Mouse (Mus musculus) embryonic facial prominence, embryonic 15.5 days (tissue): ENCODE data around the gene Hdac10. TPM values are rescaled to one million over a fixed set of nuclear protein-coding genes. Genes with fewer than 3 reads are reported as not detected.
A peak's percentile ranks its signal among the peaks of the same experiment; 100 is the strongest.

ENCODE experiments used
- ATAC-seq: fragments of 200-750 bp; cut with Nextera tagmentation; 2 replicates; pipeline ENCODE4 v1.8.0; 2017; ENCODE audit warnings: low read depth, moderate TSS enrichment; ENCODE audit not compliant: insufficient number of reproducible peaks, low FRiP score, low TSS enrichment
- H3K27ac ChIP-seq: fragments of 300-500 bp; sonication (generic); replicated peaks from 2 replicates; pipeline ENCODE4 v1.5.1; 2015; ENCODE audit warnings: mild to moderate bottlenecking, inconsistent platforms
- H3K27me3 ChIP-seq: fragments of 300-500 bp; sonication (generic); 2 replicates; pipeline ENCODE4 v1.6.1; 2015; ENCODE audit warnings: inconsistent platforms
- H3K36me3 ChIP-seq: fragments of 300-500 bp; sonication (generic); 2 replicates; pipeline ENCODE4 v1.6.1; 2015; ENCODE audit warnings: mild to moderate bottlenecking, inconsistent platforms
- H3K4me1 ChIP-seq: fragments of 300-500 bp; sonication (generic); 2 replicates; pipeline ENCODE4 v1.6.1; 2015; ENCODE audit warnings: inconsistent platforms
- H3K4me2 ChIP-seq: fragments of 300-500 bp; sonication (generic); replicated peaks from 2 replicates; pipeline ENCODE4 v1.6.1; 2015; ENCODE audit warnings: mild to moderate bottlenecking, inconsistent platforms
- H3K4me3 ChIP-seq: fragments of 300-500 bp; sonication (generic); replicated peaks from 2 replicates; pipeline ENCODE4 v1.5.1; 2015; ENCODE audit warnings: mild to moderate bottlenecking, inconsistent platforms
- H3K9ac ChIP-seq: fragments of 300-500 bp; sonication (generic); 2 replicates; pipeline ENCODE4 v1.6.1; 2015; ENCODE audit warnings: inconsistent platforms
- H3K9me3 ChIP-seq: fragments of 300-500 bp; sonication (generic); replicated peaks from 2 replicates; pipeline ENCODE4 v1.6.1; 2016; ENCODE audit warnings: inconsistent platforms
- WGBS: fragments of 180-500 bp; shearing (Covaris S2); methylation state at CpG from one replicate; pipeline ENCODE4 v1.1.7; 2015; 5-methylcytosine and 5-hydroxymethylcytosine counted together
- polyA plus RNA-seq: library from polyadenylated mRNA; unstranded; fragments of >200 nt; fragmentation: Nextera tagmentation; extraction: Ambion mirVana; gene quantifications from 2 replicates; pipeline ENCODE4 v1.2.1, GENCODE M21; 2015

The Hdac10 gene
- polyA plus RNA-seq, 1 experiment from 2014 or later = 25.7 TPM

DNA sequence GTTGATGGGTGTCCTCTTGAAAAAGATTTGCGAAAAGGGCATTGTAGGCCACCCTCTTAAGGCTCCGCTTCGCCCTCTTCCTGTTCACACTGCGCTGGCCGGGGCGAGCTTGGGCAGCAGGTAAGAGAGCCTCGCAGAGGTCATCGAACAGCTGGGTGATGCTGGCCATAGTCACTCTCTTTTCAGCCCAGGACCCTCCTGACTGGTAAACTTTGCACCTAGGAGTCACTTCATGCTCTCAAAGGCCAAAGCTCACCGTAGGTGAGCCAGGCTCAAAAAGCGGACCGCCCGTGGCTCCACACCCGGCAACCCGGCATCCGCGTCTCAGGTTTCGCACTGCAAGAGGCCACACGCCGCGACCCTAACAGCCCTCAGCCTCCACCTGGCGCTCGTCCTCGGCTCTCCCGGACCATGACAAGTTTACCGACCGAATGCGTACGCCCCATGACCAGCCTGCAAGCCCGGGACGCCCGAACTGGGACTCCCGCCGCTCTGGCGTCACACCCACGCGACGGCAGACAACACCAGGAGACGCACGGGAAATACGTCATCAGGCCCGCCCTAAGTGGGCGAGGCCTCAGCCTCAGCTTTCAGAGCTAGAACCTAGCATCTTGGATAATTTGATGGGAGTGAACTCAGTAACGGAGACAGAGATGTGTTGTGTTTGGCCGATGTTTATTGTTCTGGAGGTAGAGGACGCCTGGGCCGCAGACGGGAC, 5.7 kb downstream of the Hdac10 start, which contains the start of gene Tubgcp6:
Tubgcp6 (minus strand) TSS at position 464 of the 718 bp plus-strand sequence.
- peak; percentile 81 for ATAC-seq
- under 1% methylated on average over 47 of the region's 47 CpGs for WGBS
- no peaks in the 10 kb centered on the region for H3K9me3 ChIP-seq
- H3K27ac ChIP-seq = peak within 1 kb of the TSS; percentile 87
- H3K4me3 ChIP-seq = peak within 1 kb of the TSS; percentile 96
- H3K27me3 ChIP-seq = no peaks in the 10 kb centered on the region
- H3K36me3 ChIP-seq = peaks cover 36% of the 10 kb centered on the region
- peak within 1 kb of the TSS; percentile 91 for H3K4me2 ChIP-seq
- peaks cover 46% of the 10 kb centered on the region for H3K4me1 ChIP-seq
- peak within 1 kb of the TSS; percentile 87 for H3K9ac ChIP-seq

DNA sequence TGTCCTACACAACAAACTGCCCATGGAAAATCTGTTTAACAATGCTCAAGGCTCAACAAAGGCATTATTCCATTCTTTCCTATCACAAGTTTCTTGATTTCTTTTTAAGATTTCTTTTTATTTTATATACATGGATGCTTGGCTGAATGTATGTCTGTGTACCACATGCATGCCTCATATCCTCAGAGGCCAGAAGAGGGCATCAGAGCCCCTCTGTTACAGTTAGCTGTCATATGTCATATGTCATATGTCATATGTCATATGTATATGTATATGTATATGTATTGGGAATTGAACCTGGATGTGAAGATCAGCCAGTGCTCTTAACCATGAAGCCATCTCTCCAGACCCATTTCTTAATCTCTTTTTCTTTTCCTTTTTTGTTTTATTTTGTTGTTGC, 10.5 kb downstream of the Hdac10 start:
- Histone ChIP-seq H3K4me1 (peaks cover 32% of the 10 kb centered on the region), H3K4me3 (no peak overlapping the region), H3K27me3 (no peaks in the 10 kb centered on the region), H3K9me3 (no peaks in the 10 kb centered on the region), H3K36me3 (peaks cover 54% of the 10 kb centered on the region), H3K27ac (no peak overlapping the region), H3K4me2 (no peak overlapping the region), H3K9ac (no peak overlapping the region)
- no peak for ATAC-seq

DNA sequence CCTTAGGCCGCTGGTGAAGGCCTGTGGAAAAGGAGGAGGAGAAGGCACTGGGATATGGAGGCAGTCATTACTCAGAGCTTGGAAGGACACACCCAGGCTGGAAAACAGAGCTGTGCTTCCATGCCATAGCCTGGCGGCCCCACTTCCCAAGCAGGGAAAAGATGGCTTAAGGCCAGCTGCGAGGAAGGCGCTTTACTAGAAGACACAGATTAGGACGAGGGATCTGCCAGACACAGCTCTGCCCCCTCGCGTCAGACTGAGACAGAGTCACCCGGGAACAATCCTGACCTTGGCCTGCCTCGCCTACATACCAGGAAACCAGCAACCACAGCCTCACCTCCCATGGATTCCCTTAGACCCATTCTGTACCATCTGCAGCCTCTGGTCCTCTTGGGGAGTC, 18.4 kb downstream of the Hdac10 start:
- no peak overlapping the region for H3K27ac ChIP-seq
- H3K9ac ChIP-seq = no peak overlapping the region
- no peak overlapping the region for H3K4me3 ChIP-seq
- no peak overlapping the region for H3K4me2 ChIP-seq
- no peaks in the 10 kb centered on the region for H3K27me3 ChIP-seq
- H3K36me3 ChIP-seq = peaks cover 90% of the 10 kb centered on the region
- 76% methylated on average over 9 of the region's 9 CpGs for WGBS
- H3K4me1 ChIP-seq = no peaks in the 10 kb centered on the region
- no peak for ATAC-seq
- H3K9me3 ChIP-seq = no peaks in the 10 kb centered on the region

GRCm38 (mm10) chr15:89106976-89107375, 21.5 kb downstream of the Hdac10 start:
- H3K27me3 ChIP-seq = no peaks in the 10 kb centered on the region
- H3K36me3 ChIP-seq = peaks cover 98% of the 10 kb centered on the region
- no peak overlapping the region for H3K9ac ChIP-seq
- H3K4me1 ChIP-seq = no peaks in the 10 kb centered on the region
- H3K4me2 ChIP-seq = no peak overlapping the region
- H3K9me3 ChIP-seq = no peaks in the 10 kb centered on the region
- 67% methylated on average over 1 of the region's 1 CpGs for WGBS
- no peak overlapping the region for H3K4me3 ChIP-seq
- H3K27ac ChIP-seq = no peak overlapping the region
- no peak for ATAC-seq

- no peaks in the 10 kb centered on the region for H3K4me1 ChIP-seq
- H3K27me3 ChIP-seq = no peaks in the 10 kb centered on the region
- ATAC-seq = no peak
- H3K9ac ChIP-seq = no peak overlapping the region
- no peaks in the 10 kb centered on the region for H3K9me3 ChIP-seq
- peaks cover 99% of the 10 kb centered on the region for H3K36me3 ChIP-seq
- H3K4me2 ChIP-seq = no peak overlapping the region
- WGBS = 87% methylated on average over 13 of the region's 13 CpGs
- H3K27ac ChIP-seq = no peak overlapping the region
- no peak overlapping the region for H3K4me3 ChIP-seq
Observed at GRCm38 (mm10) chr15:89106073-89106472, 22.4 kb downstream of the Hdac10 start.

DNA sequence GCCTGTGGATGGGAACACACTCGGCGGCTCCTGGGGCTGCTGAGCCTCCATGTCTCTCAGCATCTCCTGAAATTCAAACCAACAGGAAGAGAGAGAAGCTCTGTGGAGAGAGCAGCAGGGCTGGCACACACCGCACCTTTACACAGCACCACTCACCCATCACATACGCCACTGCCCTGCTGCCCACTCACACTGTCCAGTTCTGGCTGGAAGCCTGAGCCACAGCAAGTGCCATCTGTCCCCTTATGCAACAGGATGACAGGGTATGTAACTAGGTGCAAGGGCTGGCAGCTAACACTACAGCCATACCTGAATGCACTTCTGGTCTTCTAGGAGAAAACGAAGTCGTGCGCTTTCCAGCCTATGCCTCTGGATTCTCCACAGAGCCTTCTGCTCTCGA, 24.1 kb downstream of the Hdac10 start:
- no peak overlapping the region for H3K4me3 ChIP-seq
- no peak for ATAC-seq
- H3K36me3 ChIP-seq = peaks cover 99% of the 10 kb centered on the region
- no peaks in the 10 kb centered on the region for H3K9me3 ChIP-seq
- H3K4me1 ChIP-seq = no peaks in the 10 kb centered on the region
- 97% methylated on average over 8 of the region's 8 CpGs for WGBS
- no peak overlapping the region; the same call in 1 of the 2 replicates for H3K9ac ChIP-seq
- H3K4me2 ChIP-seq = no peak overlapping the region
- no peak overlapping the region for H3K27ac ChIP-seq
- H3K27me3 ChIP-seq = no peaks in the 10 kb centered on the region

- Histone ChIP-seq H3K27ac (no peak overlapping the region), H3K4me3 (no peak overlapping the region), H3K36me3 (peaks cover 100% of the 10 kb centered on the region), H3K9ac (no peak overlapping the region), H3K4me2 (no peak overlapping the region), H3K4me1 (no peaks in the 10 kb centered on the region), H3K27me3 (no peaks in the 10 kb centered on the region), H3K9me3 (no peaks in the 10 kb centered on the region)
- WGBS = 85% methylated on average over 10 of the region's 10 CpGs
- no peak for ATAC-seq
Observed at GRCm38 (mm10) chr15:89103921-89104320, 24.6 kb downstream of the Hdac10 start.

DNA sequence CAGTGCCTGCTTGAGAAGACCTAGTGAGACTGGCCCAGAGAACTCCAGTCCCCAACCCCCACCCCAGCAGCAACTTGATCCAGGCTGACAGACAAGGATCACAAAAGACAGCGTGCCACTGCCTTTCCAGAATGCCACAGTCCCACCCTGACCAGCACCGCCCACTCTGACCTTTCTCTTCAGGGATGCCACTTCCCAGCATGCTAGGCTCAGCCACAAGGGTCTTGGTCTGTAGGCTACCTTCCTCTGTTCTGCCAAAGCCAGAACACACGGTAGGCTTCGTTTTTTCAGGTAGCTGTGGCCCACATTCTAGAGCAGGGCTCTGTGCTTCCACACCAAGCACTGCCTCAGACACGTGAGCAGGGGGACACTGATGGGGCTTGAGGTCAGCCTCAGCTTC, 25.9 kb downstream of the Hdac10 start:
- Histone ChIP-seq H3K4me2 (no peak overlapping the region), H3K4me3 (no peak overlapping the region), H3K27me3 (no peaks in the 10 kb centered on the region), H3K9me3 (no peaks in the 10 kb centered on the region), H3K27ac (no peak overlapping the region), H3K4me1 (no peaks in the 10 kb centered on the region), H3K36me3 (peaks cover 100% of the 10 kb centered on the region), H3K9ac (no peak overlapping the region)
- ATAC-seq = no peak
- WGBS = 73% methylated on average over 5 of the region's 5 CpGs

DNA sequence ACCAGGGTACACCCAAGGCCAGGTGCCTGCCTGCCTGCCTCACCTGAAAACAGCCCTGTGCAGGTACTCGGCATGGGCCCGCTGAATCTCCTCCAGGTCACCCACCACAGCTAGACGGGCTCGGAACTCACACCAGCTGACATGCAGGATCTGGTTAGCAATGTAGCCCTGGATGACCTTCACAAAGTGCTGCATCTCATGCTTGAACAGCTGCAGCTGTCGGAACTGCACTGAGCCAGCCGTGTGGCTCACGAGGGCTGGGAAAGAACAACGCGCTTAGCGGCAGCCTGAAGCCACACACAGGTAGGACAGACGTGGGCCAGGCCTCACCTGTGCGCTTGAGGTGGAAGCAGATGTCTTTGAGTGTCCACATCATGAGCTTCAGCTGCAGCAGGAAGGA, 27.7 kb downstream of the Hdac10 start:
- H3K4me2 ChIP-seq = no peak overlapping the region
- no peaks in the 10 kb centered on the region for H3K27me3 ChIP-seq
- WGBS = 85% methylated on average over 12 of the region's 12 CpGs
- H3K27ac ChIP-seq = no peak overlapping the region
- no peaks in the 10 kb centered on the region for H3K9me3 ChIP-seq
- no peak overlapping the region for H3K9ac ChIP-seq
- H3K4me1 ChIP-seq = no peaks in the 10 kb centered on the region
- peaks cover 100% of the 10 kb centered on the region for H3K36me3 ChIP-seq
- no peak overlapping the region for H3K4me3 ChIP-seq
- ATAC-seq = no peak

DNA sequence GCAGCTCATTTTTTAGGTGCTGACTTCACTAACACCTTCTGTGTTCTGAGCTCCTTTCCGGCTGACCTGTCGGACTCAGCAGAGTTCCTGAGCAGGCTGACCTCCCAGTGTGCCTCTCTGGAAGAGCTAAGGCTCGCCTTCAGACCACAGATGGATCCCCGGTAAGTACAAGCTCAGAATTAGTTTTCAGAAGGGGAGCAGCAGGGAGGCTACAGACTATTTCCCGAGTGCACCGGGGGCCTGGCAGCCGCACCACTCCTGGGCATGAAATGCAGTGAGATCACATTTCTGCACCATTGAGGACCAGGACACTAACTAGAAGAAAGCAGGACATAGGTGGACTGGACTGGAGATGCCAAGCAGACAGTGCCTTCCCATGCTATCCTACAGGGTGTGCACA, 29.9 kb downstream of the Hdac10 start:
- Histone ChIP-seq H3K36me3 (peaks cover 100% of the 10 kb centered on the region), H3K27me3 (no peaks in the 10 kb centered on the region), H3K9me3 (no peaks in the 10 kb centered on the region), H3K9ac (no peak overlapping the region), H3K27ac (no peak overlapping the region), H3K4me1 (no peaks in the 10 kb centered on the region), H3K4me2 (no peak overlapping the region), H3K4me3 (no peak overlapping the region)
- WGBS = 86% methylated on average over 7 of the region's 7 CpGs
- no peak for ATAC-seq

DNA sequence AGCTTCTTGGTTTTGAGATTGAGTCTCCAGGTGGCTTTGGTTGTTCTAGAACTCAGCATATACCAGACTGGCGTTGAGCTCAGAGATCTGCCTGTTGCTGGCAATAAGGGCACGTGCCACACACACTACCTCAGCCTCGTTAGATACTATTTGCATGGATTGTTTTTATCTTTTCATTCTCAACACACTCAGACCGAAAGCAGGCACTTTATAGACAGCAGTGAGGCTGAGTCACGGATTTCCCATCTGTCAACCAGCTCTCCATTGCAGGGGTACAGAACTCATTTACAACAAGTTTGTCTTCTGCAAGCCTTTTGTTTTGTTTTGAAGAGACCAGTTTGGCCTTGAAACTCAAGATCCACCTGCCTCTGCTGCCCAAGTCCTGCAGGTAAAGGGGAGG, 31.1 kb downstream of the Hdac10 start:
- WGBS = 94% methylated on average over 5 of the region's 5 CpGs
- no peak for ATAC-seq
- no peaks in the 10 kb centered on the region for H3K9me3 ChIP-seq
- H3K9ac ChIP-seq = no peak overlapping the region
- H3K36me3 ChIP-seq = peaks cover 100% of the 10 kb centered on the region
- no peak overlapping the region for H3K27ac ChIP-seq
- no peak overlapping the region for H3K4me2 ChIP-seq
- no peaks in the 10 kb centered on the region for H3K27me3 ChIP-seq
- H3K4me1 ChIP-seq = no peaks in the 10 kb centered on the region
- H3K4me3 ChIP-seq = no peak overlapping the region

DNA sequence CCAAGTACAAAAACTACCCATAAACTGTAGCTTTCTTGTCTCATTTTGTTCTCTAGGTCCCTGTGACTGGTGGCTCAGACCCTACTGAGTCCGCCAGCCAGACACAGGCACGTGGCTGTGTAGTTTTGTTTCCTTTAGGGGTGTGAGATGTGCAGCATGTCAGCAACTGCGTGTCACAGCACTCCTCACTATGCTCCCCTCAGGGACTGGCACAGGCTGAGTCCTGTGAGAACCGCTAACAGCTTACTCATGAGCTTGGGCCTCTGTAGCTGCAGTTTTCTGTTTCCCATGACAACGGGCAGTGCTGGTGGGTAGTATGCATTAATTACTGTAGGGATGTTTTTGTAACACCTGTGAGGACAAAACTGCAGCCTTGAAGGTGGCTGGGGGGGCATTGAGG, 36.3 kb downstream of the Hdac10 start:
- WGBS = 77% methylated on average over 5 of the region's 5 CpGs
- Histone ChIP-seq H3K9me3 (no peaks in the 10 kb centered on the region), H3K4me1 (peaks cover 26% of the 10 kb centered on the region), H3K27ac (no peak overlapping the region), H3K36me3 (peaks cover 51% of the 10 kb centered on the region), H3K4me2 (no peak overlapping the region), H3K4me3 (no peak overlapping the region), H3K27me3 (no peaks in the 10 kb centered on the region), H3K9ac (no peak overlapping the region)
- ATAC-seq = no peak
